ENCODE assay signal across 18 mouse cellular contexts in the genomic region with DNA sequence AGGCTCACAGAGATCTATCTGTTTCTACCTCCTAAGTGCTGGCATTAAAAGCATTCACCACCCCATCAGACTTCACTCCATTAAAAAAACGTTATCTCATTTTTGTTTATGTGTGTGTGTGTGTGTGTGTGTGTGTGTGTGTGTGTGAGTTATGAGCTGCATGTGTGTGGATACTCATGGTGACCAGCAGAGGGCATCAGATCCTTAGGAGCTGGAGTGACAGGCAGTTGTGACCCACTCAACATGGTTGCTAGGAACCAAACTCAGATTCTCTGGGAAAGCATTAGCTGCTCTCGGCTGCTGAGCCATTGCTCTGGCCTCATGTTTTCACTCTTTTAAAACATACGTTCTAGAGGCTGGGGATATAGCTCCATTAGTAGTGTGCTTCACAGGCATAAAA.
DNase-seq lines count a peak whose midpoint lies in the region; ATAC-seq and TF ChIP-seq lines count a peak whose summit lies in the region.
"Had no signal": no experiment of that assay in that cellular context is flagged by ENCODE, and none has a peak within 500 bp of the region (broad histone marks: within the 10 kb centered on the region; RNA-seq: fewer than 3 reads in every experiment).

No protein-coding gene starts in this region.

- TF ChIP-seq CTCF in kidney, postnatal 0 days (IDR thresholded peaks at IDR 0.05; ENCODE audit: low read depth) = peak; percentile 45; the same call in 1 of the 2 replicates
- TF ChIP-seq CTCF in midbrain, postnatal 0 days (IDR thresholded peaks at IDR 0.05) = peak; percentile 62
- TF ChIP-seq CTCF in stomach, postnatal 0 days (IDR thresholded peaks at IDR 0.05; ENCODE audit: low read depth) = peak; percentile 51

- no peak for TF ChIP-seq EP300 in stomach, postnatal 0 days (optimal IDR thresholded peaks at IDR 0.05)

- no peak overlapping the region for H3K27ac ChIP-seq in kidney, postnatal 0 days
- H3K27ac ChIP-seq in midbrain, postnatal 0 days (ENCODE audit: low read depth, low read length) = no peak overlapping the region
- no peak overlapping the region for H3K27ac ChIP-seq in midbrain, embryonic 14.5 days (replicated peaks; ENCODE audit: low read depth, low read length)
- H3K27ac ChIP-seq in stomach, postnatal 0 days (replicated peaks) = no peak overlapping the region
- H3K27ac ChIP-seq: embryonic facial prominence, embryonic 12.5 days; hindbrain, embryonic 13.5 days; liver, embryonic 13.5 days; neural tube, embryonic 15.5 days had no signal

- 90% methylated on average over 3 of the region's 3 CpGs for WGBS in kidney, postnatal 0 days
- 88% methylated on average over 3 of the region's 3 CpGs for WGBS in midbrain, postnatal 0 days
- WGBS in midbrain, embryonic 14.5 days = 92% methylated on average over 3 of the region's 3 CpGs
- WGBS in stomach, postnatal 0 days = 89% methylated on average over 3 of the region's 3 CpGs

- H3K36me3 ChIP-seq in kidney, postnatal 0 days (ENCODE audit: insufficient read depth, low read length) = no peaks in the 10 kb centered on the region
- no peaks in the 10 kb centered on the region for H3K36me3 ChIP-seq in midbrain, postnatal 0 days (ENCODE audit: insufficient read depth, low read length)
- H3K36me3 ChIP-seq in midbrain, embryonic 14.5 days (ENCODE audit: control insufficient read depth, insufficient read depth, low read length) = no peaks in the 10 kb centered on the region
- H3K36me3 ChIP-seq in stomach, postnatal 0 days (ENCODE audit: control insufficient read depth, insufficient read depth, low read length) = no peaks in the 10 kb centered on the region
- H3K36me3 ChIP-seq: embryonic facial prominence, embryonic 12.5 days; hindbrain, embryonic 13.5 days; liver, embryonic 13.5 days; neural tube, embryonic 15.5 days had no signal

- no peak overlapping the region for H3K4me2 ChIP-seq in kidney, postnatal 0 days (ENCODE audit: low read length)
- H3K4me2 ChIP-seq in midbrain, postnatal 0 days (ENCODE audit: low read depth, low read length, poor library complexity, severe bottlenecking) = no peak overlapping the region
- H3K4me2 ChIP-seq in midbrain, embryonic 14.5 days (ENCODE audit: low read length) = no peak overlapping the region
- H3K4me2 ChIP-seq in stomach, postnatal 0 days (replicated peaks; ENCODE audit: low read depth) = no peak overlapping the region
- H3K4me2 ChIP-seq: embryonic facial prominence, embryonic 12.5 days; hindbrain, embryonic 13.5 days; liver, embryonic 13.5 days; neural tube, embryonic 15.5 days had no signal

- no peaks in the 10 kb centered on the region for H3K27me3 ChIP-seq in kidney, postnatal 0 days (ENCODE audit: insufficient read depth, low read length)
- H3K27me3 ChIP-seq in midbrain, postnatal 0 days (ENCODE audit: insufficient read depth, low read length) = no peaks in the 10 kb centered on the region
- H3K27me3 ChIP-seq in midbrain, embryonic 14.5 days (ENCODE audit: control insufficient read depth, insufficient read depth, low read length) = no peaks in the 10 kb centered on the region
- H3K27me3 ChIP-seq in stomach, postnatal 0 days (ENCODE audit: control insufficient read depth, insufficient read depth, low read length) = no peaks in the 10 kb centered on the region
- H3K27me3 ChIP-seq: embryonic facial prominence, embryonic 12.5 days; hindbrain, embryonic 13.5 days; liver, embryonic 13.5 days; neural tube, embryonic 15.5 days had no signal

- no peaks in the 10 kb centered on the region for H3K9me3 ChIP-seq in kidney, postnatal 0 days (replicated peaks; ENCODE audit: low read length)
- no peaks in the 10 kb centered on the region for H3K9me3 ChIP-seq in midbrain, postnatal 0 days (ENCODE audit: low read length)
- H3K9me3 ChIP-seq in midbrain, embryonic 14.5 days (ENCODE audit: control insufficient read depth, low read length) = no peaks in the 10 kb centered on the region
- H3K9me3 ChIP-seq in stomach, postnatal 0 days (ENCODE audit: control insufficient read depth, low read length) = no peaks in the 10 kb centered on the region
- H3K9me3 ChIP-seq: embryonic facial prominence, embryonic 12.5 days; hindbrain, embryonic 13.5 days; liver, embryonic 13.5 days; neural tube, embryonic 15.5 days had no signal

- DNase-seq in kidney, postnatal 0 days (ENCODE audit: low spot score) = no peak
- no peak for DNase-seq in kidney, adult 18-20 months
- no peak for DNase-seq in midbrain, postnatal 0 days (ENCODE audit: low spot score)
- no peak for DNase-seq in midbrain, embryonic 14.5 days
- peak; percentile 67 for DNase-seq in ZHBTc4 (ENCODE audit: low read depth, low spot score)
- DNase-seq in stomach, postnatal 0 days (ENCODE audit: low spot score) = no peak
- no peak for DNase-seq in adrenal gland, adult 18-20 months (ENCODE audit: low spot score in 2 of 2)
- DNase-seq in cerebellum, adult 8-10 months = no peak
- DNase-seq: adrenal gland, postnatal 36 days; gastrocnemius, postnatal 25 days; heart, postnatal 10 days; kidney, adult 8-10 months; kidney, postnatal 36 days; liver, embryonic 13.5 days; thymus, postnatal 36 days had no signal

- H3K9ac ChIP-seq in kidney, postnatal 0 days (ENCODE audit: low read depth, low read length) = no peak overlapping the region
- H3K9ac ChIP-seq in midbrain, postnatal 0 days (replicated peaks; ENCODE audit: low read length, poor library complexity, severe bottlenecking) = no peak overlapping the region
- H3K9ac ChIP-seq in midbrain, embryonic 14.5 days (replicated peaks; ENCODE audit: low read length) = no peak overlapping the region
- H3K9ac ChIP-seq in stomach, postnatal 0 days (ENCODE audit: low read length) = no peak overlapping the region
- H3K9ac ChIP-seq: embryonic facial prominence, embryonic 12.5 days; hindbrain, embryonic 13.5 days; liver, embryonic 13.5 days; neural tube, embryonic 15.5 days had no signal

- no peak overlapping the region for H3K4me3 ChIP-seq in kidney, postnatal 0 days (replicated peaks; ENCODE audit: low read depth, low read length)
- H3K4me3 ChIP-seq in midbrain, postnatal 0 days (ENCODE audit: low read depth, low read length) = no peak overlapping the region
- no peak overlapping the region for H3K4me3 ChIP-seq in midbrain, embryonic 14.5 days (replicated peaks; ENCODE audit: low read depth, low read length)
- H3K4me3 ChIP-seq in stomach, postnatal 0 days (ENCODE audit: low read depth, low read length) = no peak overlapping the region
- H3K4me3 ChIP-seq: embryonic facial prominence, embryonic 12.5 days; hindbrain, embryonic 13.5 days; liver, embryonic 13.5 days; neural tube, embryonic 15.5 days had no signal

- H3K4me1 ChIP-seq in kidney, postnatal 0 days (replicated peaks; ENCODE audit: insufficient read depth, low read length) = no peaks in the 10 kb centered on the region
- no peaks in the 10 kb centered on the region for H3K4me1 ChIP-seq in midbrain, postnatal 0 days (ENCODE audit: insufficient read depth, low read length)
- no peaks in the 10 kb centered on the region; the same call in 1 of the 2 replicates for H3K4me1 ChIP-seq in midbrain, embryonic 14.5 days (ENCODE audit: control insufficient read depth, insufficient read depth, low read length)
- no peaks in the 10 kb centered on the region for H3K4me1 ChIP-seq in stomach, postnatal 0 days (replicated peaks; ENCODE audit: control insufficient read depth, insufficient read depth)
- H3K4me1 ChIP-seq: embryonic facial prominence, embryonic 12.5 days; liver, embryonic 13.5 days had no signal

- no peak for ATAC-seq in kidney, postnatal 0 days (replicated peaks; ENCODE audit: low FRiP score, low read depth)
- no peak for ATAC-seq in midbrain, postnatal 0 days (ENCODE audit: low FRiP score)
- ATAC-seq in midbrain, embryonic 14.5 days (ENCODE audit: low FRiP score, low TSS enrichment) = no peak
- ATAC-seq in stomach, postnatal 0 days (ENCODE audit: low FRiP score, low TSS enrichment) = no peak
